Mouse (Mus musculus) megakaryocyte-erythroid progenitor cell, adult 5-6 weeks (primary cell): ENCODE measurements at regions not wholly inside any gene's neighbourhood (a gene's known extent, or its start where the extent isn't known, plus 50 kb on each side); places are given as distances from the start of the nearest gene placed in this dataset.
"Not testable (repeated sequence)": the region's sequence is repeated elsewhere in the genome, so short reads cannot be mapped to it uniquely, and the experiment has no call there.

ENCODE experiments used
- ATAC-seq: replicated peaks from 2 replicates; pipeline ENCODE4 v1.8.0; 2016; ENCODE audit warnings: mild to moderate bottlenecking, inconsistent platforms; ENCODE audit not compliant: severe bottlenecking, poor library complexity, low FRiP score, low TSS enrichment

DNA sequence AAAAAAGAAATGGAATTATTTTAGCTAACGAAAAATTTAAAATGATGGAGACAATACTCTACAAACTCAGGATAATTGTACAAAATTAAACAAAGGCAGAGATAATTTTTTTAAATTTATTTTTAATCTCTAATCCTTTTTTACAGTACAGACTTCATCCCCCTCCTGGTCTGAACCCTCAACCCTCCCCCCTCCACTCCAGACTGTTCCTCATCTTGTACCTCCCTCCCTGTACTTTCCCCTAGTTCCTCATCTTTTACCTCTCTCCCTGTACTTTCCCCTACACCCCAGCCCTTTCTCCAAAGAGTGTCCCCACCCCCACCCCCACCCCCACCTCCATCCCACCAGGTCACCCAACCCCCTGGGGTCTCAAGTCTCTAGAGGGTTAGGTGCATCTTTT is 249.0 kb upstream of the Tusc1 start:
- no peak for ATAC-seq

GRCm38 (mm10) chr4:93583670-93584303 is 248.5 kb upstream of the Tusc1 start:
- ATAC-seq: peak; percentile 99

DNA sequence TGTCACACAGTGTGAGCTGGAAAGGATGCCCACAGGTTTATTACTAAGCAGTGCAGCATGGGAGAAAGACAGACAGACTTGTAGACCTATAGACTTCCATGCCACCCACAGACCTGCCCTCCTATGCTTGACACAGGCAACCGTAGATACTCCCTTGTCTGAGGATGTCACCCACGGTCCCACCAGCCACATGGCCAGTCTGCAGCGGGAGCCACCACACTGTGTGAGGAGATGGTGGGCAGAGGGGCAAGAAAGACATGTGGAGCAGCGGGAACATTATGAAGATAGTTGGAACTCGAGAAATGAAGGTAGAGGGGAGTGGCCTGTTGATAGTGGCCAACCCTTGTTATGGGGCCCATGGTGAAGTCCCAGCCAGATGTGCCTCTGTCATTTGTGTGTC is 244.0 kb upstream of the Tusc1 start:
- no peak for ATAC-seq

DNA sequence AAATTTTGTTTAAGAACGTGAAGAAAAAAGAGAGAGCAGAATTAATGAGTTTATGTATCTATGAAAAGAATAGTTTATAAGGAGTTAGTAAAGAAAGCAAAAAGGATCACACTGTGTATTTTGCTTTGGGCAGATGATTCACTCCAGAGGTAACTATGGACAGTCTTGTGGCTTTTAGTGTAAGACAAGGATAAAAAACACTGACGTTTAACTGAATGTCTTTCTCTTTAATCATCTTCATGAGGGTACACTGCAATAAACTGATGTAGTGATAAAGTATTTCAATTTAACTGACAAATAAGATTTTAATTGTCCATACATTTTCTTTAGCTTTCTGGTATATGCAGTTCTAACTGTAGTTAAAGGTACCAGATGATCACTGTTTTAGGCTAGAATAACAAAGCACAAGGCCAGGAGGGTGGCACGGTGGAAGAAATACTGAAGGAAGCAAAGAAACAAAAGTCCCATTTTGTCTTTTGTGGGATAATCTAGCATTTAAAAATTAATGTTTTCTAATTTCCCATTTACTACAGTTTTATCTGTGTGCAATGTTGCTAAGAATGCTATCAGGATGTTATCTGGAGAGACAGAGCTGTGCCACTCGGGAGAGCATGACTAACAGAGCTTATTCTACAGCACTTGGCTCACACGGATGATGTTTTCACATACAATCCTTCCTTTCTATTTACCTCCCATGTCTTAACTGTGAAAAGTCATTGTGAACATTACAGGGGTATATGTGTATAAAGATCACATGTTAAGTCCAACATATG is 232.4 kb upstream of the Tusc1 start:
- ATAC-seq: peak; percentile 79

DNA sequence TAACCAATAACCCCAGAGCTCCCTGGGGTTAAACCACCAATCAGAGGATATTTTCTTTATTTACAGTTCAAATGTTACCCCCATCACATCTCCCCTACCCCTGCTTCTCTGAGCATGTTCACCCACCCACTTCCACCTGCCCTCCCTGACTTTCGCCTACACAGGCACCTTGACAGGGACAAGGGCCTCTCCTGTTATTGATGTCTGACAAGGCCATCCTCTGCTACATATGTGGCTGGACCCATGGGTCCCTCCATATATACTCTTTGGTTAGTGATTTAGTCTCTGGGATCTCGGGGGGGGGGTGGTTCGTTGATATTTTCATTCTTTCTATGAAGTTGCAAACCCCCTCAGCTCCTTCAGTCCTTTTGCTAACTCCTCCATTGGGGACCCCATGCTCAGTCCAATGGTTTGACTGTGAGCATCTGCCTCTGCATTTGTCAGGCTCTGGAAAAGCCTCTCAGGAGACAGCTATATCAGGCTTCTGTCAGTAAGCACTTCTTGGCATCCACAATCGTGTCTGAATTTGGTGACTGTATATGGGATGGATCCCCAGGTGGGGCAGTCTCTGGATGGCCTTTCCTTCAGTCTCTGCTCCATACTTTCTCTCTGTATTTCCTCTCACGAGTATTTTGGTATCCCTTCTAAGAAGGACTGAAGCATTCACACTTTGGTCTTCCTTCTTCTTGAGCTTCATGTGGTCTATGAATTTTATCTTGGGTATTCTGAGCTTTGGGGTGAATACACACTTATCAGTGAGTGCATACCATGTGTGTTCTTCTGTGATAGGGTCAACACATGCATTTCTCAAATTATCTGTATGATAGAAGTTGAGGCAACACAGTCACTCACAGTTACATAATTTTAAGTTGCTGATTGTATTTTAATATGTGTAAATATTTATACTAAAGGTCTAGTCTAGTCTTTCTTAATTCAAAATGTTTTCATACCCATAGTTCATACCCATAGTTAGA is 220.8 kb upstream of the Tusc1 start:
- ATAC-seq: peak; percentile 97

DNA sequence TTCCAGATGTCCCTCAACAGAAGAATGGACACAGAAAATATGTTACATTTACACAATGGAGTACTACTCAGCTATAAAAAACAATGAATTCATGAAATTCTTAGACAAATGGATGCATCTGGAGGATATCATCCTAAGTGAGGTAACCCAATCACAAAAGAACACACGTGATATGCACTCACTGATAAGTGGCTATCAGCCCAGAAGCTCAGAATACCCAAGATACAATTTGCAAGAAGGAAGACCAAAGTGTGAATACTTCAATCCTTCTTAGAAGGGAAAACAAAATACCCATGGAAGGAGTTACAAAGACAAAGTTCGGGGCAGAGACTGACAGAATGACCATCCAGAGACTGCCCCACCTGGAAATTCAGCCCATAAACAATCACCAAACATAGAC is 219.9 kb upstream of the Tusc1 start:
- ATAC-seq: not testable (repeated sequence)

DNA sequence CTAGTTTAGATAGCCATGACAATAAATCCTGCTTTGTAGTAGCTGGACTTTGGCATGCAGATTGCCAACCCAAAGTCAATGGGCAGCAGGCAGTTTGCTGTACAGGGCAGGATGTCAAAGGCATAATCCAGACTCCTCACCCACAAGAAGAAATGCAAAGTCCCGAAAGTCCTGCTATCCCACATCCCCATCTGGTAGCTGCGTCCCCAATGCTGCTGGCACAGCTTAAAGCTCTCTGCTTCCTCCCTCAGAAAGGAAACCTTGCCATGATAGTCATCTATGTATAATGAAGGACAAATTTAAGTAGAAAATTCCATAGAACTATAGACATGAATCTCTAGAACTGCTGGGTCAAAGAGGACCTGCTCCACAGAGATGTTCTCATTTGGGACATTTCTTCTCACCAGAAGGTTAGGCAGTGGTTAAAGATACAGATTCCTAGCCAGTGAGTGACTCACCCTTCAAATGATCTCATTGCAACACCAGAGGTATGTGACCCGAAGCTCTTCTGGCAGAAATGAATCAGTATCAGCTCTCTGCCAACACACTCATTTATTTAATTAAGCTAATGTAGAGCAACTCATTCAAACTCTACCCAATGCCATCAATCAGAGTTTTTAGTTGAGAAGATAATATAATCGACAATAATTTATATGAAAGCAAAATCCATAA is 217.3 kb upstream of the Tusc1 start:
- ATAC-seq: no peak

DNA sequence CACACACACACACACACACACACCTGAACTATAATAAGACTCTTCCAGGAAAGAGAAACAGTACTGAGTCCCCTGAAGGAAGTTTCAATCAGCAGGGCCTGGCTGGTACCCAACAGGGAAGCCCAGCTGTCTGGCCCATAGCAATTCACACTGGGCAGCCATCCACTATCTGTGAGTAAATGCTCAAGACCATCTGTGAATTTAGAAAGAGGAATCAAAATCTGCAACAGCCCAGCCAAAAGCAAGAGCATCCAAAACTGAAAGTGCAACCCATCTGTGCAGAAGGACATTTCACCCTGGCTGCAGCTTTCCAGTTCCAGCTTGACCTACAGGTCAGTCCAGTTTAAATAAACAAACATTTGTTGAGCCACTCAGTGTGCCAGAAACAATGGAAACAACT is 215.8 kb upstream of the Tusc1 start:
- no peak for ATAC-seq

DNA sequence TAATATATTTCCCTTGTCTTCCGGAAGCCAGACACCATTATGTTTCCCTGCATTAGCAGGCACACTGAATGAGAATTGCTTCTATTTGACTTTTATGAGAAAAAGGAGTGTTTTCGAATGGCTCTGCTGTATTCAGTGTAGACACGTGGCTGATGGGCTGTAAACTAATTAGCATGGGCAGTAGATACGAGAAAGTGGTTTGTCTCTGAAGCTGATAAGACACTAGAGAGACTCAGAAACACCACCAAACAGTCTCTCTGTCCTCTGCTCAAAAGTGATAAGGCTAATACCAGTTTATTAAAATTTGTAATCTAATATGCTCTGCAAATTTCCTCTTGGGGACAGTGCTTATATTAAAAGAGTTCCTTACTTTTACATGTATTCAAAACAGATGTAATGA is 205.3 kb upstream of the Tusc1 start:
- peak; percentile 100 for ATAC-seq

GRCm38 (mm10) chr4:93527382-93527781 is 192.1 kb upstream of the Tusc1 start:
- ATAC-seq: peak; percentile 70; the same call in 1 of the 2 replicates

DNA sequence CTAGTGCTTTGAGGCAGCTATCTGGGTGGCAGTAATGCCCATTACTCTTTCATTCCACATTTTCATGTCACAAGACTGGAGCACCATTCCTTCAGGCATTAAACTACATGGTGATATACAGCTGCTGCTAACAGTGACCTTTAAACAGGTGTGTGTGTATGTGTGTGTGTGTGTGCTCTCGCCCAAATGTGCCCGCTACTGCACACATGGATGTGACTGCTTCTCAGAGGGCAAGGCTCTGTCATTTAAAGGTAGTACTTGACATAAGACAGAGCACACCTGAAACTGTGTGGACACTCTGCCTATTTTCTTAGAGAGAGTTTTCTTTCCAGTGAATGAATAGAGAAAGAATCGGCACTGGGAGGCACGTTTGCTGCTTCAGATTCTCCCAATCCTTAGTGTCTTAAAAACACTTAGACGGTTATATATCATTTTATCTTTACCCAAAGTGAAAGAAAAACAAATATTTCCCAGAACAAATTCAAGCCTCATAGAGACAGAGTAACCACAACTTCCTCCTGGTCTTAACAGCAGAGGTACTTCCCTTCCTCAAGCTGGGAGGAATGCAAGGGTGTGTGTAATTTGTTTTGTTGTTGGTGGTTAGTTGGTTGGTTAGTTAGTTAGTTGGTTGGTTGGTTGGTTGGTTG is 185.3 kb upstream of the Tusc1 start:
- peak; percentile 55; the same call in 1 of the 2 replicates for ATAC-seq

DNA sequence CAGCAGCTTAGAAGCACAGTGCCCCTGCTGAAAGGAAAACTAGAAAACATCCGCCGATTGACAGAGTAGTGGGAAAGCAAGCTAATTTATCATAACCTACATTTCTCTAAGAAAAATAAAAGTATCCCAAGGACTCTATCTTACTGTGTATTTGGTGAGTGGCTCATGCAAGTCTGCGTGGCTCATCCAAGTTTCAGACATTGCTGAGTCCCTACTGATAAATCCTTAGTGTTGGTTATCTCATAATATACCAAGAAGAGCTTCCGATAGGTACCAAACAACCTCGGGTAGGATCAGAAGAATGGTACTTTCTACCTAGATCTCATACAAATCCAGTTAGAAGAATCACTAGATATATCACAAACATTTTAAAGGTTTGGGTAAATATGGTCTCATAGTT is 183.6 kb upstream of the Tusc1 start:
- no peak for ATAC-seq

DNA sequence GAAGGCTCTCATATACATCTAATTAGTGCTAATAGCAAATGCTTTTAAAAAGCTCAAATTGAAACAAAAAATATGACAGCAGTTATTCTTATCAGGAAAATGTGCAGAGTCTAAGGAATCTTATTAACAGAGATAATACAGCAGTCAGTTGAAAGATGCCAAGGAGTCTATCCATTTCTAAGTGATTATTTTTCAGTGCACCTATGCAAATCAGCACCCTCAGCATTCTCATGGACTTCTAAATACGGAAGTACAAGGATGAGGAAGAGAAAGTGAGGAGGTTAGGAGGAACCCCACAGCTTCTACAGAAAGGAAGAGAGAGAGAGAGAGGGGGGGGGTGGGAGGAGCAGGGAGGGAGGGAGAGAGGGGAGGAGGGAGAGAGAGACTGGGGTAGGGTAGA is 175.5 kb upstream of the Tusc1 start:
- ATAC-seq: peak; percentile 53

DNA sequence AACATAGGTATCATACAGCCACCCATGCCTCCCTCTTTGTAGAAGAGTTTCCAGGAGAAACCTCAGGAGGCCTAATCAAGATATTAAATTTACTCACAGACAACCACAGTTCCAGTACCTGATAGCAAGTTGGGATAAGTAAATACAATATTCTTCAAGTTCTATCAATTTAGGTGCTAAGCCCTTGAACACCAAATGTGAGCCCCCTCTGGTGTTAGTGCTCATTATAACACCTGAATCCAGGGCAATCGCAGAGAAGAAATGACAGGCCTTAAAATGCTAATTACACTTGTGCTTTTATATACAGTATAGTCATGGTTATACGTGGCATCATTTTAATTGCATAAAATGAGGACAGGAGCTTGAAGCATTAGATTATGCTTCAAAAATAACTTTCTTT is 161.6 kb upstream of the Tusc1 start:
- peak; percentile 82 for ATAC-seq

GRCm38 (mm10) chr4:93494319-93494718 is 159.0 kb upstream of the Tusc1 start:
- no peak for ATAC-seq

- ATAC-seq: no peak
These were observed 158.6 kb upstream of the Tusc1 start for GRCm38 (mm10) chr4:93493905-93494304.

GRCm38 (mm10) chr4:93493326-93493725 is 158.0 kb upstream of the Tusc1 start:
- ATAC-seq: peak; percentile 50; the same call in 1 of the 2 replicates

DNA sequence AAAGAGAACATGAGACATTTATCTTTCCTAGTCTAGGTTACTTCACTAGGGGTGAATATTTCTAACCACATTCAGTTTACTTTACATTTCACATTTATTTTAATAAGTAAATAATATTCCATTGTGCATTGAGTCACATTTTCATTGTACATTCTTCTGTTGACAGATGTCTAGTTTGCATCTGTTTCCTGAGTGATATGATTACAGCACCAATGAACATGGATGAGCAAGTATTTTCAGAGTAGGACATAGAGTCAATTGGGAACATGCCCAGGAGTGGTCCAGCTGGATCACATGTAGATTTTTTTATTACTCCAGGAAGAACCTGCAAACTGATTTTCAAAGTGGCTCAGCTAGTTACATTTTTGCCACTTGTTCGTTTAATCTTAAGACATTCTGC is 153.3 kb upstream of the Tusc1 start:
- ATAC-seq: no peak

DNA sequence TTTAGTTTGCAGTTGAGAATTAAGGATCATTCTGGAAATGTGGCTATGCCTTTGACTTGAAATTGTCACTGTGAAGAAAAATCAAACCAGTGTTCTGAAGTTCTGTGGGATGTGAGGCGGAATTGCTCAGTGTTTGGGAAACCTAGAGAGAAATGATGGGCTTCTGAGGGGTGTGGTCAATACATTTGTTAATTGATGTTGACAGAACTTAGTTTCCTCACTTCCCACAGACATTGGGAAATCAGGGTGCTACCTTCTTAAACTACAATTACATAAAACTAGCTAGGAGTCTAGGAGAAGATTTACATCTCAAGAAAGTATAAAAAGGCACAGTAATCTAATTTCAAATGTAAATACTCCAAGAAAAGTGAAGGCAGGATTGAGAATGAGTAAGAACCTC is 151.1 kb upstream of the Tusc1 start:
- ATAC-seq: no peak
